Mouse (Mus musculus): ENCODE results near the gene 1700102P08Rik. TPM values are rescaled to one million over a fixed set of nuclear protein-coding genes. Genes with fewer than 3 reads are reported as not detected.
A peak's percentile ranks its signal among the peaks of the same experiment; 100 is the strongest.

Gene 1700102P08Rik
- polyA plus RNA-seq, 1 experiment from 2014 or later, result 0.17 TPM

DNA sequence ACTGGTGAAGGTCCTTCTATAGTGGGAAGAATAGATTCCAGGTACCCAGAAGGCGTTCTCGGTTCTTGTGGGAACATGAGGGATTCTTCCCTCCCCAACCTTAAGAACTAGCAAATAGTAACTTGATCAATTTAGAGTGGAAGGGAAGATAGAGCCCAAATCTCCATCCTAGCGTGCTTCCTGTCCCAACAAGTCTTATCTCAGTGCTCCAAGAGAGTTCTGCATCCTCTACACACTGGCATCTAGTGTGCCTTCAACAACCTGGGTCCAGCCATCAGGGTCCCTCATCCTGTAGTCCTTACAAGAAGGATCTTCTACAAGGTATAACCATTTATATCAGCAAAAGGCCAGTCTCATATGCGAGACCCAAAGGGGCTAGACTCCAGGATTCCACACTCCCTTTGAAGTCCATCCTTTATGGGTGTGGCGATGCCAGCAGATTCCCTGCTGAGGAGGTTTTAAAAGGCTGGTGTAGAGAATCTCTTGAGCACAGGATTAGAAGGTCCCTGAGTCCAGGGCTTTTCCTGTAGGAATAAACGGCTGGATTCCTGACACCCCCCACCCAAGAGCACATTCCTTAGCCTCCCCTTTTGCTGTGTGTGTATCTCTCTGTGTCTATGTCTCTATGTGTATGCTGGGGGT is 59.0 kb downstream of the 1700102P08Rik start:
- Histone ChIP-seq H3K9ac (ENCODE audit: low read length) (peak overlapping the region; percentile 69), H3K4me3 (ENCODE audit: low read depth, low read length) (peak overlapping the region; percentile 61), H3K4me2 (replicated peaks; ENCODE audit: low read depth) (peak overlapping the region; percentile 90), H3K4me1 (replicated peaks; ENCODE audit: control insufficient read depth, insufficient read depth) (0 out of 2 replicates have a peak, but pooled peaks cover 2% of the 10 kb centered on the region), H3K27me3 (ENCODE audit: control insufficient read depth, insufficient read depth, low read length) (no peaks in the 10 kb centered on the region), H3K36me3 (ENCODE audit: control insufficient read depth, insufficient read depth, low read length) (no peaks in the 10 kb centered on the region), H3K9me3 (ENCODE audit: control insufficient read depth, low read length) (no peaks in the 10 kb centered on the region), H3K27ac (replicated peaks) (peak overlapping the region; percentile 78; the same call in 1 of the 2 replicates)
- no peak for DNase-seq (ENCODE audit: low spot score)
- ATAC-seq (ENCODE audit: low FRiP score, low TSS enrichment), result no peak
- TF ChIP-seq CTCF (IDR thresholded peaks at IDR 0.05; ENCODE audit: low read depth) (no peak), EP300 (optimal IDR thresholded peaks at IDR 0.05) (no peak)
- WGBS, result 47% methylated on average over 6 of the region's 6 CpGs

DNA sequence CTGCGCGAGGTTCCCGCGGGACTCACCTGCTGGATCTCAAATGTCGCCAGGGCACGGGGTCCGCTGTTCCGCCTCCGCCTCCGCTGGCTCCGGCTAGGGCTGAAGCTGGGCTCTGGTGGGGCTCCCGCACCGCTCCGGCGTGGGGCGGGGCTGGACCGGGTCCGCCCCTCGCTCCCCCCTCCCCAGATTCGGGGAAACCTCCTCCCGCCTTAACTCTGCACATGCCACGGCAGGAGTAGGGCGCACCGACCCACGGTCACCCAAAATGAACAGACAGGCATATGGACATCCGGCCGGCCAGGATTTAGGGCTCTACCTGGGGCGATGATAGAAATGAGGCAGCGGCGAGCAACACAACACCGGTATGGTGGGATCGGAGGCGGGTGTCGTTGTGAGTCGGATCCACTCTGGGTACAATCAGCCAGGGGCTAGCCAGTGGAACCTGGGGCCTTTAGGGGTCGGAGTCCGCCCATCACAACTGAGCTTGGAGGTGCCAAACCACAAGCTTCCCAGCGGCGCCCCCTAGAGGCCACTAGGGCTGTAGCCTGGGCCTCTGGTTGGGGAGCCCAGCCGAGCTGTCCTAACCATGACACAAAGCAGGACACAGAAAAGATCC is 59.8 kb downstream of the 1700102P08Rik start:
- TF ChIP-seq EP300 (optimal IDR thresholded peaks at IDR 0.05), result no peak
- TF ChIP-seq CTCF (IDR thresholded peaks at IDR 0.05; ENCODE audit: low read depth), result peak; percentile 93
- under 1% methylated on average over 40 of the region's 40 CpGs for WGBS
- no peaks in the 10 kb centered on the region for H3K36me3 ChIP-seq (ENCODE audit: control insufficient read depth, insufficient read depth, low read length)

DNA sequence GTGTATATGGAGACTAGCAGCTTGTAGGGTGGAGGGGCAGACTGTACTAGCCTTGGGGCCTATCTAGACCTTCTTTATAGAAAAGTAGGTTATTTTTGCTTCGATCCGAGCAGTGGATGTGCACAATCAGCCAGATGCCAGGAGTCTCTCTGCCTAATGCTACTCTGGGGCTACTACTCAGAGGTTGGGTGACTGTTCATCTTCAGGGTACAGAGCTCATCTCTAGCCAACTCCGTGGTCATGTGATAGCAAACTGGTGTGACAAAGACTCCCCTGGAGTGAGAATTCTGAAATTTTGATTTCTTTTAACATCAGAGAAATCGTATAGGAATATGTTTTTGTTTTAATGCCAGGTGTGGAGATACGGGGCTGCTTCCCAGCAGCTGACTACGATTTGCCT is 60.3 kb downstream of the 1700102P08Rik start:
- Histone ChIP-seq H3K9me3 (ENCODE audit: control insufficient read depth, low read length) (no peaks in the 10 kb centered on the region), H3K4me2 (replicated peaks; ENCODE audit: low read depth) (peak overlapping the region; percentile 90)
- WGBS, result 26% methylated on average over 6 of the region's 6 CpGs

More for the DNA sequence above, 59.8 kb downstream of the 1700102P08Rik start:
- H3K9me3 ChIP-seq (ENCODE audit: control insufficient read depth, low read length), result no peaks in the 10 kb centered on the region
- peak overlapping the region; percentile 90 for H3K4me2 ChIP-seq (replicated peaks; ENCODE audit: low read depth)
- no peaks in the 10 kb centered on the region for H3K27me3 ChIP-seq (ENCODE audit: control insufficient read depth, insufficient read depth, low read length)
- ATAC-seq (ENCODE audit: low FRiP score, low TSS enrichment), result peak; percentile 84
- DNase-seq (ENCODE audit: low spot score), result peak; percentile 91
- H3K4me1 ChIP-seq (replicated peaks; ENCODE audit: control insufficient read depth, insufficient read depth), result 0 out of 2 replicates have a peak, but pooled peaks cover 2% of the 10 kb centered on the region
- H3K9ac ChIP-seq (ENCODE audit: low read length), result peak overlapping the region; percentile 69
- H3K27ac ChIP-seq (replicated peaks), result peak overlapping the region; percentile 81
- peak overlapping the region; percentile 61 for H3K4me3 ChIP-seq (ENCODE audit: low read depth, low read length)

GRCm38 (mm10) chr9:108453458-108453857 is 60.9 kb downstream of the 1700102P08Rik start:
- H3K4me1 ChIP-seq (replicated peaks; ENCODE audit: control insufficient read depth, insufficient read depth), result 0 out of 2 replicates have a peak, but pooled peaks cover 2% of the 10 kb centered on the region
- ATAC-seq (ENCODE audit: low FRiP score, low TSS enrichment) (no peak), DNase-seq (ENCODE audit: low spot score) (no peak)
- 0 out of 2 replicates have a peak overlapping the region, but pooled peaks have one; percentile 23 for H3K9ac ChIP-seq (ENCODE audit: low read length)
- H3K9me3 ChIP-seq (ENCODE audit: control insufficient read depth, low read length), result no peaks in the 10 kb centered on the region
- no peaks in the 10 kb centered on the region for H3K27me3 ChIP-seq (ENCODE audit: control insufficient read depth, insufficient read depth, low read length)
- H3K4me2 ChIP-seq (replicated peaks; ENCODE audit: low read depth), result peak overlapping the region; percentile 90
- no peak overlapping the region for H3K4me3 ChIP-seq (ENCODE audit: low read depth, low read length)
- 40% methylated on average over 4 of the region's 4 CpGs for WGBS
- no peaks in the 10 kb centered on the region for H3K36me3 ChIP-seq (ENCODE audit: control insufficient read depth, insufficient read depth, low read length)
- no peak for TF ChIP-seq EP300 (optimal IDR thresholded peaks at IDR 0.05)
- TF ChIP-seq CTCF (IDR thresholded peaks at IDR 0.05; ENCODE audit: low read depth), result no peak
- peak overlapping the region; percentile 81 for H3K27ac ChIP-seq (replicated peaks)

More for the DNA sequence above, 60.3 kb downstream of the 1700102P08Rik start:
- Histone ChIP-seq H3K4me3 (ENCODE audit: low read depth, low read length) (peak overlapping the region; percentile 61), H3K27me3 (ENCODE audit: control insufficient read depth, insufficient read depth, low read length) (no peaks in the 10 kb centered on the region), H3K27ac (replicated peaks) (peak overlapping the region; percentile 81), H3K36me3 (ENCODE audit: control insufficient read depth, insufficient read depth, low read length) (no peaks in the 10 kb centered on the region), H3K4me1 (replicated peaks; ENCODE audit: control insufficient read depth, insufficient read depth) (0 out of 2 replicates have a peak, but pooled peaks cover 2% of the 10 kb centered on the region), H3K9ac (ENCODE audit: low read length) (peak overlapping the region; percentile 69)
- no peak for TF ChIP-seq CTCF (IDR thresholded peaks at IDR 0.05; ENCODE audit: low read depth)
- DNase-seq (ENCODE audit: low spot score), result no peak
- ATAC-seq (ENCODE audit: low FRiP score, low TSS enrichment), result no peak

DNA sequence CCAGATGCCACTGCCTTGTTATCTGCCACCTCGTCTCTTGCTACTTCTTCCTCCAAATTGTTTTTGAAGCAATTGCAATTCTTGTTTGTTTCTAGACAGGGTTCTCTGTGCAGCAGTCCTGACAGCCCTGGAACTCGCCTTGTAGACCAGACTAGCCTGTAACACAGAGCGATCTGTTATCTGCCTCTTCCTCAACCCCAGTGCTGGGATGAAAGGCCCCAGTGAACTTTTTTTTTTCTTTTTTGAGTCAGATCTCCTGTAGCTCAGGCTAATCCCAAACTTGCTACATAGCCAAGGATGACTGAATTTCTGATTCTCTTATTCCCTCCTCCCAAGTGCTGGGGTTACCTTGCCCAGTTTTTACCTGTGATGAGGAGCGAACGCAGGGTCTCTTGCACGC is 61.8 kb downstream of the 1700102P08Rik start:
- Histone ChIP-seq H3K9ac (ENCODE audit: low read length) (no peak overlapping the region), H3K27me3 (ENCODE audit: control insufficient read depth, insufficient read depth, low read length) (no peaks in the 10 kb centered on the region), H3K4me2 (replicated peaks; ENCODE audit: low read depth) (no peak overlapping the region), H3K9me3 (ENCODE audit: control insufficient read depth, low read length) (no peaks in the 10 kb centered on the region), H3K36me3 (ENCODE audit: control insufficient read depth, insufficient read depth, low read length) (no peaks in the 10 kb centered on the region), H3K4me1 (replicated peaks; ENCODE audit: control insufficient read depth, insufficient read depth) (0 out of 2 replicates have a peak, but pooled peaks cover 2% of the 10 kb centered on the region), H3K4me3 (ENCODE audit: low read depth, low read length) (no peak overlapping the region), H3K27ac (replicated peaks) (peak overlapping the region; percentile 45; the same call in 1 of the 2 replicates)
- DNase-seq (ENCODE audit: low spot score) (no peak), ATAC-seq (ENCODE audit: low FRiP score, low TSS enrichment) (no peak)
- 86% methylated on average over 6 of the region's 6 CpGs for WGBS
- TF ChIP-seq EP300 (optimal IDR thresholded peaks at IDR 0.05) (no peak), CTCF (IDR thresholded peaks at IDR 0.05; ENCODE audit: low read depth) (no peak)
